Mouse (Mus musculus): ENCODE results near the gene Hipk2.

- no peak for TF ChIP-seq POLR2A (IDR thresholded peaks at IDR 0.05; ENCODE audit: borderline replicate concordance, control insufficient read depth, low read depth, low read length)
- TF ChIP-seq CTCF (IDR thresholded peaks at IDR 0.05; ENCODE audit: control insufficient read depth, insufficient read depth, low read length), result no peak
Measured at GRCm38 (mm10) chr6:38828211-38828610, 47.8 kb downstream of the Hipk2 start.

Measured in bone marrow, adult 2 months (tissue).